Mouse (Mus musculus): Measurements from ENCODE around the gene Pdzd8. TPM values are rescaled to one million over a fixed set of nuclear protein-coding genes. Genes with fewer than 3 reads are reported as not detected.

The Pdzd8 gene
- polyA plus RNA-seq, 1 experiment from 2014 or later = 18.2 TPM

- WGBS = 69% methylated on average over 7 of the region's 7 CpGs
- Histone ChIP-seq H3K4me3 (ENCODE audit: low read depth, low read length) (no peak overlapping the region), H3K27me3 (ENCODE audit: control insufficient read depth, insufficient read depth, low read length) (no peaks in the 10 kb centered on the region), H3K36me3 (ENCODE audit: control insufficient read depth, insufficient read depth, low read length) (no peaks in the 10 kb centered on the region), H3K9me3 (ENCODE audit: control insufficient read depth, low read length) (no peaks in the 10 kb centered on the region), H3K4me2 (replicated peaks; ENCODE audit: low read depth, low read length) (no peak overlapping the region), H3K9ac (ENCODE audit: low read depth, low read length) (no peak overlapping the region), H3K4me1 (replicated peaks; ENCODE audit: control insufficient read depth, insufficient read depth, low read length) (no peaks in the 10 kb centered on the region), H3K27ac (ENCODE audit: low read depth, low read length) (no peak overlapping the region)
- no peak for DNase-seq (ENCODE audit: low spot score)
- ATAC-seq (ENCODE audit: low FRiP score) = peak; percentile 51; the same call in 1 of the 2 replicates
Measured at GRCm38 (mm10) chr19:59276354-59276753, 69.2 kb downstream of the Pdzd8 start.

- 84% methylated on average over 7 of the region's 7 CpGs for WGBS
Measured at GRCm38 (mm10) chr19:59273190-59273589, 72.4 kb downstream of the Pdzd8 start.

GRCm38 (mm10) chr19:59267417-59267963, 78.1 kb downstream of the Pdzd8 start:
- ATAC-seq (ENCODE audit: low FRiP score) (peak; percentile 69), DNase-seq (ENCODE audit: low spot score) (peak; percentile 50)
- Histone ChIP-seq H3K9ac (ENCODE audit: low read depth, low read length) (no peak overlapping the region), H3K9me3 (ENCODE audit: control insufficient read depth, low read length) (no peaks in the 10 kb centered on the region), H3K27ac (ENCODE audit: low read depth, low read length) (peak overlapping the region; percentile 54), H3K4me1 (replicated peaks; ENCODE audit: control insufficient read depth, insufficient read depth, low read length) (peaks cover 7% of the 10 kb centered on the region; the same call in 1 of the 2 replicates), H3K27me3 (ENCODE audit: control insufficient read depth, insufficient read depth, low read length) (no peaks in the 10 kb centered on the region), H3K4me2 (replicated peaks; ENCODE audit: low read depth, low read length) (no peak overlapping the region), H3K4me3 (ENCODE audit: low read depth, low read length) (no peak overlapping the region), H3K36me3 (ENCODE audit: control insufficient read depth, insufficient read depth, low read length) (no peaks in the 10 kb centered on the region)
- WGBS = 15% methylated on average over 5 of the region's 5 CpGs

More at GRCm38 (mm10) chr19:59273190-59273589, 72.4 kb downstream of the Pdzd8 start:
- no peak for ATAC-seq (ENCODE audit: low FRiP score)
- H3K27me3 ChIP-seq (ENCODE audit: control insufficient read depth, insufficient read depth, low read length) = no peaks in the 10 kb centered on the region
- no peak overlapping the region for H3K27ac ChIP-seq (ENCODE audit: low read depth, low read length)
- no peak for DNase-seq (ENCODE audit: low spot score)
- no peak overlapping the region for H3K9ac ChIP-seq (ENCODE audit: low read depth, low read length)
- no peaks in the 10 kb centered on the region for H3K36me3 ChIP-seq (ENCODE audit: control insufficient read depth, insufficient read depth, low read length)
- no peak overlapping the region for H3K4me2 ChIP-seq (replicated peaks; ENCODE audit: low read depth, low read length)
- no peaks in the 10 kb centered on the region for H3K4me1 ChIP-seq (replicated peaks; ENCODE audit: control insufficient read depth, insufficient read depth, low read length)
- no peaks in the 10 kb centered on the region for H3K9me3 ChIP-seq (ENCODE audit: control insufficient read depth, low read length)
- H3K4me3 ChIP-seq (ENCODE audit: low read depth, low read length) = no peak overlapping the region

- Histone ChIP-seq H3K36me3 (ENCODE audit: control insufficient read depth, insufficient read depth, low read length) (no peaks in the 10 kb centered on the region), H3K9ac (ENCODE audit: low read depth, low read length) (no peak overlapping the region), H3K27ac (ENCODE audit: low read depth, low read length) (no peak overlapping the region), H3K9me3 (ENCODE audit: control insufficient read depth, low read length) (no peaks in the 10 kb centered on the region), H3K27me3 (ENCODE audit: control insufficient read depth, insufficient read depth, low read length) (0 out of 2 replicates have a peak, but pooled peaks cover 5% of the 10 kb centered on the region), H3K4me3 (ENCODE audit: low read depth, low read length) (no peak overlapping the region), H3K4me2 (replicated peaks; ENCODE audit: low read depth, low read length) (no peak overlapping the region), H3K4me1 (replicated peaks; ENCODE audit: control insufficient read depth, insufficient read depth, low read length) (peaks cover 11% of the 10 kb centered on the region)
- DNase-seq (ENCODE audit: low spot score) (no peak), ATAC-seq (ENCODE audit: low FRiP score) (no peak)
- WGBS = 66% methylated on average over 6 of the region's 6 CpGs
Measured at GRCm38 (mm10) chr19:59265907-59266306, 79.7 kb downstream of the Pdzd8 start.

GRCm38 (mm10) chr19:59264838-59265532, 80.6 kb downstream of the Pdzd8 start:
- no peak overlapping the region for H3K4me2 ChIP-seq (replicated peaks; ENCODE audit: low read depth, low read length)
- WGBS = 65% methylated on average over 9 of the region's 9 CpGs
- no peak overlapping the region for H3K9ac ChIP-seq (ENCODE audit: low read depth, low read length)
- no peak overlapping the region for H3K27ac ChIP-seq (ENCODE audit: low read depth, low read length)
- H3K9me3 ChIP-seq (ENCODE audit: control insufficient read depth, low read length) = no peaks in the 10 kb centered on the region
- no peak overlapping the region for H3K4me3 ChIP-seq (ENCODE audit: low read depth, low read length)
- 0 out of 2 replicates have a peak, but pooled peaks cover 5% of the 10 kb centered on the region for H3K27me3 ChIP-seq (ENCODE audit: control insufficient read depth, insufficient read depth, low read length)
- H3K4me1 ChIP-seq (replicated peaks; ENCODE audit: control insufficient read depth, insufficient read depth, low read length) = peaks cover 18% of the 10 kb centered on the region
- H3K36me3 ChIP-seq (ENCODE audit: control insufficient read depth, insufficient read depth, low read length) = no peaks in the 10 kb centered on the region
- ATAC-seq (ENCODE audit: low FRiP score) = no peak
- no peak for DNase-seq (ENCODE audit: low spot score)

GRCm38 (mm10) chr19:59263171-59263570, 82.4 kb downstream of the Pdzd8 start:
- H3K4me1 ChIP-seq (replicated peaks; ENCODE audit: control insufficient read depth, insufficient read depth, low read length) = peaks cover 18% of the 10 kb centered on the region
- no peaks in the 10 kb centered on the region for H3K9me3 ChIP-seq (ENCODE audit: control insufficient read depth, low read length)
- H3K36me3 ChIP-seq (ENCODE audit: control insufficient read depth, insufficient read depth, low read length) = no peaks in the 10 kb centered on the region
- H3K27ac ChIP-seq (ENCODE audit: low read depth, low read length) = no peak overlapping the region
- H3K27me3 ChIP-seq (ENCODE audit: control insufficient read depth, insufficient read depth, low read length) = 0 out of 2 replicates have a peak, but pooled peaks cover 5% of the 10 kb centered on the region
- H3K9ac ChIP-seq (ENCODE audit: low read depth, low read length) = no peak overlapping the region
- ATAC-seq (ENCODE audit: low FRiP score) = no peak
- no peak for DNase-seq (ENCODE audit: low spot score)
- H3K4me3 ChIP-seq (ENCODE audit: low read depth, low read length) = no peak overlapping the region
- no peak overlapping the region for H3K4me2 ChIP-seq (replicated peaks; ENCODE audit: low read depth, low read length)
- 91% methylated on average over 9 of the region's 9 CpGs for WGBS

- H3K9ac ChIP-seq (ENCODE audit: low read depth, low read length) = no peak overlapping the region; the same call in 1 of the 2 replicates
- 35% methylated on average over 7 of the region's 7 CpGs for WGBS
- peak overlapping the region; percentile 41 for H3K4me3 ChIP-seq (ENCODE audit: low read depth, low read length)
- no peaks in the 10 kb centered on the region for H3K36me3 ChIP-seq (ENCODE audit: control insufficient read depth, insufficient read depth, low read length)
- H3K4me1 ChIP-seq (replicated peaks; ENCODE audit: control insufficient read depth, insufficient read depth, low read length) = peaks cover 11% of the 10 kb centered on the region
- no peak overlapping the region for H3K27ac ChIP-seq (ENCODE audit: low read depth, low read length)
- H3K27me3 ChIP-seq (ENCODE audit: control insufficient read depth, insufficient read depth, low read length) = 0 out of 2 replicates have a peak, but pooled peaks cover 5% of the 10 kb centered on the region
- H3K4me2 ChIP-seq (replicated peaks; ENCODE audit: low read depth, low read length) = peak overlapping the region; percentile 80
- H3K9me3 ChIP-seq (ENCODE audit: control insufficient read depth, low read length) = no peaks in the 10 kb centered on the region; the same call in 1 of the 2 replicates
- no peak for DNase-seq (ENCODE audit: low spot score)
- ATAC-seq (ENCODE audit: low FRiP score) = no peak
Measured at GRCm38 (mm10) chr19:59261604-59262003, 84.0 kb downstream of the Pdzd8 start.

- Histone ChIP-seq H3K36me3 (ENCODE audit: control insufficient read depth, insufficient read depth, low read length) (no peaks in the 10 kb centered on the region), H3K27ac (ENCODE audit: low read depth, low read length) (no peak within 1 kb of the TSS), H3K27me3 (ENCODE audit: control insufficient read depth, insufficient read depth, low read length) (0 out of 2 replicates have a peak, but pooled peaks cover 5% of the 10 kb centered on the region), H3K4me1 (replicated peaks; ENCODE audit: control insufficient read depth, insufficient read depth, low read length) (peaks cover 11% of the 10 kb centered on the region), H3K9ac (ENCODE audit: low read depth, low read length) (peak within 1 kb of the TSS; percentile 13; the same call in 1 of the 2 replicates), H3K4me2 (replicated peaks; ENCODE audit: low read depth, low read length) (peak within 1 kb of the TSS; percentile 80), H3K9me3 (ENCODE audit: control insufficient read depth, low read length) (no peaks in the 10 kb centered on the region; the same call in 1 of the 2 replicates), H3K4me3 (ENCODE audit: low read depth, low read length) (peak within 1 kb of the TSS; percentile 41)
- under 1% methylated on average over 55 of the region's 55 CpGs for WGBS
- ATAC-seq (ENCODE audit: low FRiP score) = peak; percentile 88
- peak; percentile 76 for DNase-seq (ENCODE audit: low spot score)
Measured at GRCm38 (mm10) chr19:59260718-59261442, 84.7 kb downstream of the Pdzd8 start, which contains the start of gene Slc18a2. Gene Slc18a2, plus strand, starts transcription at chr19:59260896.
